Mouse (Mus musculus): ENCODE data around the gene Stxbp1. TPM values are rescaled to one million over a fixed set of nuclear protein-coding genes. Genes with fewer than 3 reads are reported as not detected.
A peak's percentile ranks its signal among the peaks of the same experiment; 100 is the strongest.

Gene Stxbp1
- polyA plus RNA-seq, 1 experiment from 2014 or later = 6.0 TPM

DNA sequence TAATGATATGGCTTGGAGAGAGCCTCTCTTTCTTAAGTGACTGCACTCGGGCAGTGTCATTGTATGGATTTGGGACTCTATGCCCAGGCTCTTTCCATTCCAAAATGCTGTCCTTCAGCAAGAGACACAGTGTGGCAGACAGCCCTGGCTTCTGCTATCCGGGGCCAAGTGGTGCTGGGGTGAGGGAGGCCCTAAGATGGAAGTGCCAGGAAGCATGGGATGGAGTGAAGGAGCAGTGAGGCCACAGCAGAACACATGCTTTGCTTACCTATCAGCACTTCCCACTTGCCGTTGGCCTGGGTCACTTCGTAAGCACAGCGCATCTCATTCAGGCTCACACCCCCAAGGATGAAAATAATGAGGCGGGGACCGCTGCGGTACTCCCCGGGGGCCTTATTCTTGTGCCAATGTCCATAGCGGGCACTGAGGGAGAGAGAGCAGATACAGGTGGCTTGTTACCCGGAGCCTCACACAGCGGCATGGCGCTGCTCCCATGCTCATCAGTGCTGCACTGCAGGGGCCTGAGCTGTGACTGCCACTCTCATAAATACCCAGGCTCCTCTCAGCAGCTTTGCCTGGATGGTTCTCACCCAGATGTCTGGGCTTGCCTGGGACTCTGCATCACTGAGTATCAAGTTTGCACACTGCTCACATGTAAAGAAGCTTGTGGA is 51.2 kb downstream of the Stxbp1 start:
- no peak for DNase-seq (ENCODE audit: low spot score)

DNA sequence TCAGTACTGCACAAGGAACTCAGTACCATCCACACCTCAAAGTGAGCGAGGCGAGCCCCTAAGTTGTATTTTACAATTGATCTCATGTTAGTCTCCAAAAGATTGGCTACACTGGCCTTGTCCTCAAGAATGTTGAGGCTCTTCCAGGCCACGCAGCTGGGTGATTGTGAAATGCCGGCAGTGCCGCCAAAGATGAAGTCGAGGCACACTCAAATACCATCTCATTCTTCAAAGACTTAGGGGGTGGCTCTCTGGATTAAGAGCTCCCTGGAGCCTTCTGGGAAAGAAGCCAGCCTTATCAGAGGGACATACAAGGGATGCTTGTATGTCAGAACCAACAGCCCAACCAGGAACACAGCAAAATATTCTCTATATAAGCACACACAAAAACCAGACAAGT is 55.7 kb downstream of the Stxbp1 start:
- no peak for DNase-seq (ENCODE audit: low spot score)

DNA sequence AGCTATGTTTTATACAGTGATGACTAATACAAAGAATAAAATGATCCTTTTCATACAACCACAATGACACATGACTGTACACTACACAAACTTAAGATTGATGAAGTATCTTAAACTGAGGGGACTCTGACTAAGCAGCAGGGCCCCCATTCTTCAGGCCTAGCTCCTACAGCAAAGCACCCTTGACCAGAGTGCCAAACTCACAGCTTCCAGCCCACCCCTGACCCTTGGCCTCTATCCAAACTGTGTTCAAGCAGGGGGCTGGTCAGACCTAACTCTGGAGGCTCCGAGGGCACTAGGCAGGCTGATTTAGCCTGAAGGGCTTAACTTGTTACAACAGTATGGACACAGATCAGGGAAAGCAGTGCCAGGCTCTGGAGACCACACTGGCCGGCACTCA is 58.5 kb downstream of the Stxbp1 start:
- DNase-seq (ENCODE audit: low spot score) = no peak

DNA sequence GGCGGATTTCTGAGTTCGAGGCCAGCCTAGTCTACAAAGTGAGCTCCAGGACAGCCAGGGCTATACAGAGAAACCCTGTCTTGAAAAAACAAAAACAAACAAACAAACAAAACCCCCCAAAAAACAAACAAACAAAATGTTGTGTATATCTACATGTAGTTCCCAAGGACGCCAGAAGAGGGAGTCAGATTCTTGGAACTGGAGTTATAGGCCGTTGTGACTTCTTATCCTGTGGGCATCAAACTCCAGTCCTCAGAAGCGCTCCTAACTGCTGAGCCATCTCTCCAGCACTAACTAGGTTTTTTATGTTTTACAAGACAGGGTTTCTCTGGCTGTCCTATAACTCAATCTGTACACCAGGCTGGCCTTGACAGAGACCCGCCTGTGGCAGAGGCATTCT is 59.9 kb downstream of the Stxbp1 start:
- DNase-seq (ENCODE audit: low spot score) = no peak

DNA sequence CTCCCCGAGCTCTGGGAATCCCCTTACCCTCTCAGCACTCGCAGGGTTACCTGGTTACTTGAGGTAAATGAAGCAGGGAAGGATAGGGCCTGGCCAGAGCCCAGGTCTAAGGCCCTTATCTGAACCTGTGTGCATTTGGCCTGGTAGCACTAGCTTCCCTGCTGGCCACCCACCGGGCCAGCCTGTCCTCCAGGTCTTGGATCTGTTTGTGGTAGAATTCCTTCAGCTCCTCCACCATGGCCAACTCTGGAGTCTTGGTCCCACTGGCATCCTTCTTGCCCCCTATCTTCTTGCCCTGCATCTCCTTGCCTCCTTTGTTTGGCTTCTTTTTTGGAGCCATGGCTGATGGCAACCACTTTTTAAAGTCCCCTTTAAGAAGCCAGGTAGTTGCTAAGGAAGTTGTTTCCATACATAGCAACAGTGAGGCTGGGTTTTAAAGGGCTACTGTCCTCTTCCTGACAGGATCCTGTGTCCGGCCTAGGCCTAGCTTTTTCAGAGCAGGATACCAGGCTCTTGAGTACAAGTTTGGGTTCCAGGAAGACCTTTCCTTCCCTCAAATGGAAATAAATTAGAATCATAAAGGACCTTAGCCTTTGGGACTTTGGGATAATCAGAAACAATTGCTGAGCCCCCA is 62.9 kb downstream of the Stxbp1 start, which contains the start of gene Cfap157:
Gene Cfap157, minus strand, starts transcription at position 381 of the 634 bp plus-strand sequence.
- DNase-seq (ENCODE audit: low spot score) = no peak

DNA sequence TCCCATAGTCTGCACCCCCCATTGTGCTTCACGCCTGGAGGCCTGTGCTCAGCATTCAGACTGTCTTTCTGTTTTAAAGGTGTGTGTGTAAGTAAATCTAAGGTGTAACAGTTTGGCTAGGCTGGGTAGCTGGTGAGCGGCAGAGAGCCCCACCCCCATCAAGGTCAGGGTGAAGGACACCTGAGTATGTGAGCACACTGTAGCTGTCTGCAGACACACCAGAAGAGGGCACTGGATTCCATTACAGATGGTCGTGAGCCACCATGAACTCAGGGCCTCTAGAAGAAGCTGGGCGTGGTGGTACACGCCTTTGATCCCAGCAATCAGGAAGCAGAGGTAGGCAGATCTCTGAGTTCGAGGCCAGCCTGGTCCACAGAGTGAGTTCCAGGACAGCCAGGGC is 65.3 kb downstream of the Stxbp1 start:
- DNase-seq (ENCODE audit: low spot score) = no peak

DNA sequence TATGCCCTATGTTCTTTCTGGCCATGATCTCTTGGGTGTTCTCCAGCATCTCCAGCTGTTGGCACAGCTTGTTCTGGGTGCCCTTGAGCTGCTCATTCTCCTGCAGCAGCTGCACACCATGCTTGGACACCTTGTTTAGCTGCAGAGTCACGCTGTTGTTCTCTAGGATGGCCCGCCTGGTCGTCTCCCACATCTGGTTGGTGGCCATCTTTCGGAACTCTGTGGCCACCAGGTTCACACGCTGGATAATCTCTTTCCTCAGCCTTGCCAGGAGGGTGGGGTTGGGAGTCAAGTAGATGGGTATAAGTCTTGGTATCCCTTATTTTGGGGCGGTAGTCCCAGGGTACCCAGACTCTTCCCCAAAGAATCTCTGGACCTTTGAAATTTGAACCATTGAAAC is 67.3 kb downstream of the Stxbp1 start:
- DNase-seq (ENCODE audit: low spot score) = no peak

DNA sequence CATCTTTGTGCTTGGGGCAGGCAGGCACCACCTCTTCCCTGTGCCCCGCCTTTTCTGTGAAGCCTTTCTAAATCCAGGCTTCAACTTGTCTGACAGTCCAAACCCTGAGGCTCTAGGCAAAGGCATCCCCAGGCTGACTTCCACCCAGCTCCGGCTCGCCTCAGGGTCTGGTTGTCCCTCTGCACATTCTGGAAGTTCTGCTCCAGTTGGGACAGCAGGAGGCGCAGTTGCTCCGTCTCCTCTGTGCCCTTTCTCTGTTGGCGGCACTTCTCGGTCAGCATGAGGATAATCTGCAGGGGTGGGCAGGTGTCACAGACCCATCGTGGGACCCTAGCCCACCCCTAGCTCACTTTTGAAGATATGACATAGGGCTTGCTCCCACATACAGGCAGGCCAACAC is 67.9 kb downstream of the Stxbp1 start:
- peak; percentile 40 for DNase-seq (ENCODE audit: low spot score)

DNA sequence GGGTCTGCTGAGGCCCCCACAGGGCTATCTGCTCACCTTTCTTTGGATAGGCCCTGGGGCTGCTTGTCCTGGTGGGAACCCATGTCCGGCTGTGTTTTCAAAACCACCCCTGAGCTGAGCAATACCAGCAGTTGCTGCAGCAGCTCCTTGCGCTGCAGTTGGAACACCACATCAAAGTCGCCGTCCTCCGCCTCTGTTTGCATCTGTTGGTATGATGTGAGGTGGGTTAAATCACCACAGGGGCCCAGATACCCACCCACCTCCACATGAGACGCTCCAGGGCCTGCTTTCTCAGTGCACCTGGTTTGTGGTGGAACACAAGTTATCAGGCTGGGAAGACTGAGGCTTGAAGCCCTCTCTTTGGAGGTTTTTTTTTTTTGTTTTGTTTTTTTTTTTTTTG is 69.0 kb downstream of the Stxbp1 start:
- peak; percentile 93 for DNase-seq (ENCODE audit: low spot score)

DNA sequence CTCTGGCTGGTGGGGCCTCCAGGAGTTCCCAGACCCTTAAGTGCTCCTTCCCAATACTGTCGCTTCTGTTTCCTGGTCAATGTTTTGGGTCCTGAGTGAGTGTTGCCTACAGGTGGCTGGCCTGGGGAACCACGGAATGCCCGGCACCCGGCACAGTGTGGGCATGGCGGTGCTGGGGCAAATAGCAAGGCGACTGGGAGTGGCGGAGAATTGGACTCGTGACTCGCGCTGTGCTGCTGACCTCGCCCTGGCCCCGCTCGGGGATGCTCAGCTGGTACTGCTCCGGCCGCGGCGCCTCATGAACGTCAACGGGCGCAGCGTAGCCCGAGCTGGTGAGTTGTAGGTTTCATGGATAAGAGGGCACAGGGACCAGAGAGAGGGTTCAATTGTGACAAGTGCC is 70.9 kb downstream of the Stxbp1 start:
- DNase-seq (ENCODE audit: low spot score) = no peak

DNA sequence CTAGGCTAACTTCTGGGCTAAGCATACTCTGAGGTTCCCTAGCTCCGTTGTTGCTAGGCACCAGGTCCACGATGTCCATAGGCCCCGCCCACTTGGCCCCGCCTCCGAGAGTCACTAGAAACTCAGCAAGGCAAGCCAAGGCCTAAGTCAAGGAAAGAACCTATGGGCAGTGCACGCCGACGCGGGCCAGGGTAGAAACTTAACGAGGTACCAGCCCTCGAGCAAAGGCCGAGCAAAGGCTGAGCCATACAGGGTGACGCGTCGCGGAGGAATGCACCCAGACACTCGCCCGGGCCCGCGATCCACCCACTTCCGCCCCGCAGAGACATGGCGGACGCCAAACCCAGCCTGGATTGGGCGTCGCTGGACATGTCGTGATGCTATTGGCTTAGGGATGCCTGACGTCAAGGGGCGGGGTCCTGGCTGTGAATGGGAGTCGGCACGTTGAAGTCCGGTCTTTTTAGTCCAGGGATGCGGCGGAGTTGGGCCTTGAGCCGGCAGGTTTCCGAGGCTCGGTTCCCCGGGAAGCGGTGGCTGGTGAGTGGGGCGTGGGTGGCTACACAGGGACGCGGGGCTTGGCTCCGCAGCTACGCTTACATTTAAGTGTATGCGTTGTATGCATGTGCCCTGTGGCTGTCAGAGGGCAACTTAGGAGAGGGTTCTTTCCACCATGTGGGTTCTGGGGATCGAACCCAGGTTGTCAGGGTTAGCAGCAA is 71.5 kb downstream of the Stxbp1 start, which contains the start of the genes Ttc16 and Ptrh1:
Gene Ttc16, minus strand, starts transcription at position 275 of the 716 bp plus-strand sequence.
Gene Ptrh1, plus strand, starts transcription at position 428 of the 716 bp plus-strand sequence.
- DNase-seq (ENCODE audit: low spot score) = peak; percentile 97

DNA sequence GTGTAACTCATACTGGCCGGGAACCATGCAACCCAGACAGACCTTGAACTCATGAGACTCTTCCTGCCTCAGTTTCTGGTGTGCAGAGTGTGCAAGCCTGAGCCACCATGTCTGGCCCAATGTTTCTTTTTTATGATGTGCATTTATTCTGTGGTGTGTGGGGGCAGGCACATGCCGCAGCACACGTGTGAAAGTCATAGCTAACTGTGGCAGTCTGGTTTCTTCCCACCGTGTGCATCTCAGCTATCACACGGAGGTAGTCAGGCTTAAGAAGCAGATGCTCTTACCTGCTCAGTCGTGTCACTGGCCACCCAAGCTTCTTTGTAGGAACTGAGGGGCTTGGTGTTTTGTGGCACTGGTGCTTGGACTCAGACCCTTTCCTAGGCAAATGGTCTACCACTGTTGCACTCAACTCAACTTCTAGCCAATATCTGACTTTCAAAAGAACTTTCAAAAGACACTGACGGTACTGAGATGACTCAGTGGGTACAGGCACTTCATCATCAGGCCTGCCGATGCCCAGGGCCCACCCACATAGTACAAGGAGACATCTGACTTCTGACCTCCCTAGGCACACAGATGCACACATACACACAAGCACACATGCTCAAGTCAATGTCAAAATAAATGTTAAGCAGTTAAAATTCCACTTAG is 74.3 kb downstream of the Stxbp1 start:
- no peak for DNase-seq (ENCODE audit: low spot score)

DNA sequence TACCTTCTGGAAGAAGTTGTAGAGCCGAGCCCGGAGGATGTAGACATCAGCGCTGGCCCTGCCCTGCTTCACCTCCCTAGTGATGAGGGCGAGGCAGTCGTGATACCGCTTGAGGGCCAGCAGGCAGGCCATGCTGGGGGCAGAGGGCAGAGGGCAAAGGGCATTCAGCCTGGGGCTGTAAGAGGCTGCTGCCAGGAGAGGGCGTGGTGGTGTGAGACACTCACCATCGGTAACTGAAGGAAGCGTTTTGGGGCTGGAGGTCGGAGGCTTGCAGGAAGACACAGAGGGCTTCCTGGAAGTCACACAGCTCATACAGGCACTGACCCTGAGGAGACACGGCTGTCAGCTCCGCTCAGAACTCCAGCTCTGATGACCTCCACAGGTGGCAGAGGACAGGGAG is 75.2 kb downstream of the Stxbp1 start:
- DNase-seq (ENCODE audit: low spot score) = no peak

DNA sequence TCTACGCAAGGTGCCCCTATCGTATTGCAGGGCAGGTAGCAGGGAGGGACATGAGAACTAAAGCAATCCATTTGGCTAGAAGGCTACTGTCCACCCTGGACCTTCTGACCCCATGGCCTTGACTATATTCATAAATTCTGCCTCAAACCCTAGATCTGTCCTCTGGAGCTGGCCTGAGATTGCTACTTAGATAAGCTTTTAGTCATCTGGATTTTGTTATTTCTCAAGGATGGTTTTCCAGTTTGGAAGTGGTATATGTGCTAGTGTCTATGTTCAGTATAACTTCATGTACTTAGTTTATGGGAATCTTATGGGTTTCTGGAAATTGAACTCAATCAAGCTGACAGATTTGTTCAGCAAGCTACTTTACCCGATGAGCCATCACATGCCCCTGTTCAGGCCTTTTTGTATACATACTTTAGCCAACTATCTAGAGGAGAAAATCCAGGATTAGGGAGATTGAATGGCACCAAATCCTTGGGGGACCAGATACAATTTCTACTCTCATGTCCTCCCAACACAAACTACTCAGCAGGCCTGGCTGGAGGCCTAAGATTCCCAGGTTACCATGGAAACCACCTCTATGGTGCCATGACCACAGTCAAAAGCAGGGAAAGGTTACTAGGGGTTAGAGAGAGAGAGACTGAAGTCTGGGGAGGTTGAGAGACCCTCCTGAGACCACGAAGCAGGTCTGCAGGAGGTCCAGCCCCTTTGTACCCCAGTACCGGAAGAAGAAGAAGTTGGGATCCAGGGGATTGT is 77.5 kb downstream of the Stxbp1 start:
- DNase-seq (ENCODE audit: low spot score) = no peak

DNA sequence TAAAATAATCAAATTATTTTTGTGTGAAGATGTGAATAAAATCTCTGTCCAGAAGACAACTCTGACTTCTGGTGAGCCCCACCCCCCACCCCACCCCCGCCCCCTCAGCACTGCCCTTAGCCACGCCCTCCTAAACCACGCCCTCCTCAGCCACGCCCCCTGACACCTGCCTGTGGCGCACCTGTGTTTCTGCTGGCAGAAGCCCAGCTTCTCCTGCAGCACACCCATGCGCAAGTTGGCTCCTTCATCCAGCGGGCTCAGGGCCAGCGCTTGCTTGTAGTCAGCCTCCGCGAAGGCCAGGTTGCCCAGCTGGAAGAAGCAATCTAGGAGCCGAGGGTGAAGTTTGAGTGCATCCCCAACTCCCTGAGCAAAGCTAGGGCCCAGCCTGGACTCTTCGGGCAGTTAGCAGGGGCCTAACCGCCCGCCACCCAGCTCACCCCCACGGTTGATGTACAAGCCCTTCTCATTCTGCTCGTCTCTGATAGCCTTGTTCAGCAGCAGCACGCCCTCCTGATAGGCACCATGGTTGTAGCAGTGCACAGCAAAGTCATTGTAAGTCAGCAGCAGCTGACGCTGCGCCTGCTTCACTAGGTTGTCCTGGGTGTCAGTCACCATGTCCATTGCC is 78.3 kb downstream of the Stxbp1 start:
- DNase-seq (ENCODE audit: low spot score) = no peak

DNA sequence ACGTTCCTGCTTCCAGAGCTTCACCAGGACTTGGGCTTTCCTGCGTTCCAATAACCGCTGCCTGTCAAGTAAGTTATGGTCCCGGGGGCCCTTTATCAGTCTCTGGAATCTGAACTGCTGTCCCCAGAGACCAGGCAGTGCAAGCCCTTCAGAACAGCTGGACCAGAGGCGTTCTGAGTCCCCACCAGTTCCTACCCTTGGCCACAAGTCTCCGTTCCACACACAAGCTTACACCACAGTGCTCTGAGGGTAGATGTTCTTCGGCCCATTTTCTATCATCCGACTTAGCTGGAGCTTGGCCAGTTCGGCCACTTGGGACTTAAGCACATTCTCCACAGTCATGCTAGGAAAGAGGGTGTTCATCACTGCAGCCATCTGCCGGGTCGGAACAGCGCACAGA is 79.8 kb downstream of the Stxbp1 start:
- no peak for DNase-seq (ENCODE audit: low spot score)

DNA sequence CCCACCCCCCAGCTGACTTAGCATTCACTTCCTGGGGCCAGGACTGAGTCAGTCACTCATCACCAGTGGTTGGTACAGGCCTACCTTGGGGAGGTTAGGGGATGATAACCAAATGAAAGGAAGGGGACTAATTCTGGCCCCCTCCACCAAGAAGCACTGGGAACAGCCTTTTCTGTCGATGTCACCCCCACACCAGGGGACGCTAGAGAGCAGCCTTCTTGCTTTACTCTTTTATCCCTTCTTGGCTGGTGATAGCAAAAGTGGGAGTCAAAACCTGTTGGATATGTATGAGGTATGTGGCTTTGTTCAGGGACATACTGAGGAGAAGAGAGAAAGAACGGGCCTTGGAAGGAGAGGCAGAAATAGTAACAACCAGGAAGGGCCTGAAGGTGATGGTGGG is 83.7 kb downstream of the Stxbp1 start:
- DNase-seq (ENCODE audit: low spot score) = no peak

DNA sequence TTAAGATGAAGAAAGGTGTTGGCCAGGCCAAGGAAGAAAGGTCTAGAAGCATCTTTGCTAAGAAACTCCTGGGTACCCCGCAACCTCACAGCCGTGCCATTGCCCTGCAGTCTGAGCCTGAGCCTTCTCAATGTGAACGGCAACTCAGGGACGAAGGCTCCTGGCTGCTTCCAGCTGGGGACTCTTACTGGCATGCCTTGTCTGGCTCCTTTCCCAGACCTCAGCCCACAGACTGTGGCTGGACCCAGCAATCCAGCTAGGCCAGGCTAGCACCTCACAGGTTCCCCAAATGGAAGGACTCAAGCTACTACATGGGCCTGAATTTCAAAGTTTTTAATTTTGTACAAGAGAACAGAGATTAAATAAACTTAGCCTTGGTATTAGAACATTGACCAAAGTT is 85.2 kb downstream of the Stxbp1 start:
- no peak for DNase-seq (ENCODE audit: low spot score)

DNA sequence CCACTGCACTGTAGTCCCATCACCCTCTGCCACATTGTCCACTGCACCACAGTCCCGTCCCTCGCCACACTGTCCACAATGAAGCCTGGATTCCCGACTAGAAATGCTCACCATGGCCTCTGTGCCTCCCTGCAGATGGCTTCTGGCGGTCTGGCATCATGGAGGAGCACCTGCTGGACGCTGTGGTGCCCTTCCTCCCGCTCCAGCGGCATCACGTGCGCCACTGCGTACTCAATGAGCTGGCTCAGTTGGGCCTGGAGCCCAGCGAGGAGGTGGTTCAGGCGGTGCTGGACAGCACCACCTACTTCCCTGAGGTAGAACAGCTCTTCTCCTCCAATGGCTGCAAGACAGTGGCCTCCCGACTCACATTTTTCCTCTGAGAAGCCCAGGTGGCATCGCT is 85.7 kb downstream of the Stxbp1 start:
- no peak for DNase-seq (ENCODE audit: low spot score)

DNA sequence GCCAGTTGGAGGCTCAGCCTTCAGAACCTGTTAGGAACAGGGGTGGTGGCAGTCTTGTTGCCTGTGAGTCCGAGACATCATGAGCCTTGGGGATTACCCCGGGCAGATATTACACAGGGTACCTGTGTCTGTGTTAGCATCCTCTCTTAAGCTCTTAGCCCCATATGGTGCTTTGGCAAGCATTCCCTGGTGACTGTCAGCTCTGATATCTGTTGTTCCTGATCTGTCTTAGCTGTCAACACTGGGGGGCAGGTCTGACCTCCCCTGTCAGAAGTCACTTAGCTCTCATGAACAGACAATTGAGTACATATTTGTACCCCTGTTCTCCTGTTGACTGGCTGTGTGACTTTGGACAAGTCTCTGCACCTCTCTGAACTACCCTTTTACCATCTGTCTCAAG is 88.0 kb downstream of the Stxbp1 start:
- DNase-seq (ENCODE audit: low spot score) = no peak

DNA sequence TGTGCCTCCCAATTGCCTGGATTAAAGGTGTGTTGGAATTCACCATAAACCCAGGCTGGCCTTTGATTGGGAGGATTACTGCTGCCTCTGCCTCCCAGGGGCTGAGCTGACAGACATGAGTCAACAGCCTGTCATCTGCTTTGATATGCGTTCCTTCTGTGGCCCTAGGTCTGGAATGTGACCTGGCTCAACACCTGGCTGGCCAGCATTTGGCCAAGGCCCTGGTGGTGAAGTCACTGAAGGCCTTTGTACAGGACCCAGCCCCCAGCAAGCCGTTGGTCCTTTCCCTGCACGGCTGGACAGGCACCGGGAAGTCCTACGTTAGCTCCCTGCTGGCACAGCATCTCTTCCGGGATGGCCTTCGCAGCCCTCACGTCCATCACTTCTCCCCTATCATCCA is 88.5 kb downstream of the Stxbp1 start:
- DNase-seq (ENCODE audit: low spot score) = no peak
